Mouse (Mus musculus): ENCODE data around the gene Unc79.
A peak's percentile ranks its signal among the peaks of the same experiment; 100 is the strongest.

Gene Unc79

DNA sequence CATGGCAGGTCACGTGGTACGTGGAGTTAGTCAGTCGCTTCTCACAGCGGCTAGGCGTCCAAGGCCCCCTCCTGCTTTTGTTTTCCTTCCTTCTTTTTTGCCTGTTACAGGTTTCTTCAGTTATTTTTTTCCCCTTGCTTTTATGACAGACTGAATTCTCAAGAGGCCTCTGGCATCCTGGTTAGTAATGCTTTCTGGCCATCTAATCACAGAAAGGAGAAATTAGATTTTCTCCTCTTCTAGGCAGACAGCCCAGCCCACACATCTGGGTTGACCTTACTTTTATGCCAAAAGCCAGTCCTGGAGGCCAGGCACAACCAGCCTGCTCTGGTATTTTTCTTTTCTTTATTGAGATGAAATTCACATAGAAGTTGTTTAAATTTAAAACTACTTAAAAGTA is 94.1 kb downstream of the Unc79 start:
- no peak for DNase-seq

DNA sequence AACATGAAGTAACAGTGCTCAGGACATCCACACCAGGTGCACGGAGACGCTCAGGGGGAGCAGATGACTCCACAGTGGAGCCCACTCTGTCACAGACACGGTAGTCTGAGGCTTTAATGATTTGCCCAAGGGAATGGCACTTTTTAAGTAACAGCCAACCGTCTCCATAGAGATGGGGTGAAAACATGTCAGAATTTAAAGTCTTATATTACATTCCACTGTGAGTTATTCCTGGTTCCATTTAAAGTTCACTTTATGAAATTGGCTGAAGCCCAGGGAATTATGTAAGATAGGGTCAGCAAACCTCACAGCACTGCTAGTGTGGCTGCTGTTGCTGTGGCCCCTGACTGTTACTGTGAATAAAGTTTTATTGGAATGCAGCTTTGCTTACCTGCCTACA is 95.8 kb downstream of the Unc79 start:
- no peak for DNase-seq

DNA sequence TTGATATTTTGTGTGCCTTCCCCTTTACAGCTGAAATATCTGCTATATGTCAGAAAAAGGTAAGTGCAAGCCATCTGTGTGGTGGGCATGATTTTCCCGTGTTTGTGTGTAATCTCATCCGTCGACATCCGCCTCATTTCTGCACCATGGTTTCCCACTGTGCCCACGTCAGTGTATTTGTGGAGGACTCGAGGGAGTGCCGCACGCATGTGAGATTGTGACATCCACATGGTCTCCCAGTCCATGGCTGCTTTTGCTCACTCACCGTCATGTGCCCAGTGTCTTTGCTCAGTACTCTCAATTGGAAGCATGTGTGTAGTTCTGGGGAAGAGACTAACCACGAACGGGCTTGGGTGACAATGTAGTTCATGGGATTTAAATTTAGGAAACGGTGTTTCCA is 101.2 kb downstream of the Unc79 start:
- no peak for DNase-seq

DNA sequence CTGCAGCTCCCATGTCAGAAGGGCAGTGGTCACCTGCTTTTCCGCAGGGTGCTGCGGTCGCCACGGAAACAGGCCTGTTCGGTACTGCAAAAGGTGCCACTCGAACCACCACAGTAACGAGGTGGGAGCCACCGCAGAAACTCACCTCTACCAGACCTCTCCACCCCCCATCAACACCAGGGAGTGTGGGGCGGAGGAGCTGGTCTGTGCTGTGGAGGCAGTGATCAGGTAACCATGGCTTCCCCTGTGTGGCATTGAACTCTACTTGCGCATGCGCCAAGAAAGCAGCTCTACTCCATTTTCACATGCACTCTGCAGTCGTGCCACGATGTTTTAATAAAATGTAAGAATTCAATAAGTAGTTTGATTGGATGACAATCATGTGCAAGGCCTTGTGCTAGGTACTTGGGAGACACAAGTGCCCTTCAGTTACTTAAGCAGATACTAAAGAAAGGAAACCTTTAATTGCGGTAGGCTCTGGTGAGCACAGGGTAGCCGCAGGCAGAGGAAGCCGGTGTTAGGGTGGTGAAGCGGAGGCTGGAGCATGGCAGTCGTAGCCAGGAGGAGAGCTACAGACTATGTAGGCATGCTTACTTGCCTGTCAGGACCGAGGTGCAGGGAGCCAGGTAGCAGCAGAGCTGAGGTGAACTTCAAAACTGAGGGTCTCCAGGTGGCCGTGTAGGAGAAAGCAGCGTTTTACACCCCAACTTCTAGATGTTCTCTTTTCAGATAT is 110.8 kb downstream of the Unc79 start:
- DNase-seq, result no peak

- DNase-seq, result no peak
Observed at GRCm38 (mm10) chr12:103060791-103061190, 112.1 kb downstream of the Unc79 start.

GRCm38 (mm10) chr12:103062133-103062532 is 113.5 kb downstream of the Unc79 start:
- DNase-seq, result no peak

DNA sequence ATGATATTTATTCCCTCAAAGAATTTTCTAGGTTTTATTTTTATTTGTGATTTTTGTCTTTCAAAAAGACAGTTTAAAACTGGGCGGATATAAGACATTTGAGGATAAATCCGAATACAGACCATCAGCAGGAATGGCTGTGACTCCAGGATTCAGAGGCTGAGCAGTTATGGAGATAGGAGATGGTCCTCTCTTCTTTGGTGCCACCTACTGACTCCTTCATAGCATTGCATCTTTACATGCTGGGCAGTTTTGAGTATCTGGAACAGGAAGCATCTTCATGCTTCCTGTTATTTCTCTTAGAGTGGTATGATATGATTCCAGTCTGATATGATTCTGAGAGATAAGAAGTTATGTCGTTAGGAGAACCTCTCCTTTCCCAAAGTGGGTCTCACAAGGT is 116.3 kb downstream of the Unc79 start:
- DNase-seq, result no peak

DNA sequence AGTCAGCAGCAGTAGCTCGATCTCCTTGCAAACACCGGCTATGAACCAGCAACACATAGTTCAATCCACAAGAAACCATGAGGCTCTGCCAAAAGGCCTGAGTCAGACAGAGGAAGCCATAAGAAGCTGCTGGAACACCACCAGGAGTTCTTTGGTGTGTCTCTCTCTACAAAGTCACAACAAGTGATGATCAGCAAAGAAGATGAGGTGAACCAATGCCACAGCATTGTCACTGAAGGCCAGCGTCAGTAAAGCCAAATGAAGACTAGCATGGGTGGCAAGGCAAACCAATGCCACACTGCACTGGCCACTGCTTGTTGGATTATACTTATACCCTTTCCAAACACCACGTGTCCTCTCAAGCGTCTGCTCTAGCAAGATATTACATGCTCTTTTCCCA is 119.5 kb downstream of the Unc79 start:
- DNase-seq, result no peak

DNA sequence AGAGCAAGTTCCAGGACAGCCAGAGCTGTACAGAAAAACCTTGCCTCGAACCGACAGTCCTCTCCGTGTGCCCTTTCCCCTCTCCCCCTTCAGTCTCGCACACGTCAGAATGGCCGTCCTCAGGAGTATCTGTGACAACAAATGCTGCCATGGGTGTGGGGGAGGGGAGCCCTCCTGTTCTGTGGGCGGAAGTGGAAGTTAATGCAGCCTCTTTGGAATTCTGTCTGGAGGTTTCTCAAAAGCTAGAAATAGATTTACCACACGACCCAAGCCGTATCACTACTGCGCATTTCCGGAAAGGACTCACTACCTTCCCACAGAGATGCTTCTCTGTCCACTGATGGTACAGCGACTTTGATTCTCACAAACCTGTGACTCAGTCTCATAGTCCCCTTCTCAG is 120.9 kb downstream of the Unc79 start:
- no peak for DNase-seq

DNA sequence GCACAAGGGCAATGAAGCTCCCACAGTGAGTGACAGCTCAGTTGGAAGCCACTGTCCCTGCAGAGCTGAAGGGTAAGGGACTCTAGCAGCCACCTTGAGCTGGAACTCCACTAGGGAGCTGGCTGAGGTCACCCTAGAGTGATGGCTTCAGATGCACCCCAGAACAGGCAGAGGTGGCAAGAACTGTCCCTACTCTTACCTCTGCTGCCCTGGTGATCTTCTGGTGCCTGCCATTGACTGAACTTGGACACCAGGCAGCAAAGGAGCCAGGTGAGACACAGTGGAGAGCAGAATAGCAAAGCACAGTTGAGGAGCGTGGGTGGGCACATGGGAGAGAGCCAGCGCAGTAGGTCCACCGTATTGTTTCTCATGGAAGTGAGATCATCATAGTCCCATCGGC is 125.3 kb downstream of the Unc79 start:
- DNase-seq, result no peak

- DNase-seq, result no peak
Observed at GRCm38 (mm10) chr12:103078751-103079150, 130.1 kb downstream of the Unc79 start.

GRCm38 (mm10) chr12:103080055-103080454 is 131.4 kb downstream of the Unc79 start:
- DNase-seq, result no peak

DNA sequence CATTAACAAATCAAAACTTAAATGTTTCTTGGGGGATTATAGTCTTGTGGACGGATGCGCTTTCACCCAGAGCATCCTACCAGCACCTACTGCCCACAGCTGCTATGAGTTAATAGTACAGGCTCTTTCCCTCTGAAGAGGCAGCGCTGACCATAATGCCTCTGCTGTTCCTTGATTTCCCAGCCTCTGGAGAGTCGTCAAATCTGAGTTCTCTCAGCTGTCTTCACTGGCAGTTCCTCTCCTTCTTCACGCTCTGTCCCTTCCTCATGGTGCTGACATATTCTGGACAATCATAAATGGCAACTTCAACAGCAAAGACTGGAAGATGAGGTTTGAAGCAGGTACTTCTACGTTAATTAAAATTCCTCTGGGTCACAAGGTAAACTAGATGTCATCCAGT is 143.2 kb downstream of the Unc79 start:
- DNase-seq, result no peak

DNA sequence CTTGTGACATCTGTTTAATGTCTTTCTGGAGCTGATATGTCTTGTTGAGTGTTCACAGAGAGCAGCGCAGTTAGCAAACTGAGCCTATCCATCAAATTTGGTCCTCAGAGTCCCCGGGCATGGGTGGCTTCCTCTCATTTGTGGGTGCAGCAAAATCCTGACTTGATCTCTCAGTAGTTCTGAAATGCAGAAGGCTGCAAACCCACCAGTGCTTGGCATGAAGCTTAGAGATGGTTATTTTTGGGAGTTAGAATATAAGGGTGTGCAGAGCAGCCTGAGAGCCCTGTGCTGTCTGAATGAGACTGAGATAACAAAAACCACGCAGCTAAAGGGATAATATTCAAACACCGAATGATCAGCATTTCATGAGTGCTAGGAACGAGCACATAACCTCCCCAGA is 146.5 kb downstream of the Unc79 start:
- DNase-seq, result no peak

DNA sequence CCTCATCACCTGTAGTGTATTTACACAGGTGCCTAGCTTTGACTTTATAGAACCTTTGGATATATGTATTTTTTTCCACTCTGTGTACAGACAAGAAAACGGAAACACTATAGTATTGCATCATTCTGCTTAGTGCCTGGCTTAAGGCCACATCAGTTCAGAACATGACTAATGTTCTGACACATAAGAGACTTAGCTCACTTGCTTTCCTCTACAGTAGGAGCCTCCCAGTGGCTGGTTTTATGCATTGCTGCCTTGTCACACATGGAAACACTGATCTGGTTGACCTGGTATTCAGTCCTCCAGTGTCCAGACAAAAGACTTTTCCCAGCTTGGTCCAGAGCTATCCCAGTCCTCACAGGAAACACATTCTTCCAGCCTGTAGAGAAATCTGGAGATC is 150.5 kb downstream of the Unc79 start:
- DNase-seq, result no peak

- no peak for DNase-seq
Observed at GRCm38 (mm10) chr12:103100088-103100487, 151.4 kb downstream of the Unc79 start.

DNA sequence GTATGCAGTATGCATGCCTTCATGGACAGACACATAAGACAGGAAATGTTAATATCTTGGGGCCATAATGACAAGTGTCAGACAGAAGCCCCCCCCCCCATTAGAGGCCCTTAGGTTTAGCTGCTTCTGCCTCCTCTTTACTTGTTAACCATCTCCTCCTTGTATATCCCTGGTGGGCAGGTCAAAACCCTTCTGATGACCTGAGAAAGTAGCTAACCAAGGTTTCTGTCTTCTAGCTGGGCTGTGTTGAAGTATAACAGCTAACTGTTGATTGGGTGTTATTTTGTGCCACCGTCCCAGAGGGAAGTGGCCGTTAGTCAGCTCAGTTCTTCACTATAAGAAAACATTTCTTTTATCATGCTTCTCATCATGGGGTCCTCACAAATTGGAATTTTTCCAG is 154.4 kb downstream of the Unc79 start:
- no peak for DNase-seq

- peak; percentile 29 for DNase-seq
Observed at GRCm38 (mm10) chr12:103103601-103104000, 154.9 kb downstream of the Unc79 start.

GRCm38 (mm10) chr12:103109301-103109700 is 160.6 kb downstream of the Unc79 start:
- no peak for DNase-seq

GRCm38 (mm10) chr12:103116639-103117038 is 168.0 kb downstream of the Unc79 start:
- DNase-seq, result no peak

- no peak for DNase-seq
Observed at GRCm38 (mm10) chr12:103117517-103118193, 169.0 kb downstream of the Unc79 start.

GRCm38 (mm10) chr12:103121928-103122327 is 173.3 kb downstream of the Unc79 start:
- DNase-seq, result no peak

DNA sequence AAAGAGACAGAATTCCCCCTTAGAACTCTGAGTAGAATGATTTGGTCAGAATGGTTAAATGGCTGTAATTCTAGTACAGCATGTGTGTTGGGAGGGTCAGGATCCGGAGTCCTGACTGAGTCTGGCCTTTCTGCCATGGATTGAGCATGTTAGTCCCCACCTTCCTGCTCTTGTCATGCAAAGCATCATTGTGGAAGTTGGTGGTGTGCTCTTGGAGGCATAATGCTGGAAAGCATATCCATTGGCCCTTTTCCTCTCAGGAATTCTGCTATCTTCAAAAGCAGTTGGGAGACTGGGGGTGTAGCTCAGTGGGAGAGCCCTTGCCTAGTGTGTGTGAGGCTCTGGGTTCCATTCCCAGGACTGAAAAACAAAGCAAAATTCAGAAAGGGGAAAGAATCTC is 175.2 kb downstream of the Unc79 start:
- DNase-seq, result no peak

DNA sequence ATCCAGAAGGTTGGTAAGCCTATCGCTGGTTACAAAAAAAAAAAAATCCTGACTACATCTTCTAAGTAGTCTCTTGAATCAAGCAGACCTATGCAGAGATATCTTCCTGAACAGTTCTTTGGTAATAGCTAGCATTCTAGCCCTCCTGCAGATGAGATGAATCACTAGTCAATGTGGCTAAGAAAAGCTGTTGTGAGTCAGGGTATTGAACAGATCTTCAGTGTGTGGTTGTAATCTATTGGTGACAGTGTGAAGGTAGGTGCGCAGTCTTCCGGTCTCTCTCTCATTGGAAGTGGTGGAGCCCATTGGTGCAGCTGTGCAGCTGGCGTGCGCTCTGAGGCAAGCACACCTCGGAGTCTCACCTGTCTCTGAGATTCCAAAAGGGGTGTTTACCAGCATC is 180.3 kb downstream of the Unc79 start:
- DNase-seq, result no peak

Data from liver (tissue).